ENCODE assay signal across 23 mouse cellular contexts in genomic region chr15:67226900-67227299, GRCm38 (mm10).
DNase-seq lines count a peak whose midpoint lies in the region; ATAC-seq and TF ChIP-seq lines count a peak whose summit lies in the region.
"Had no signal": no experiment of that assay in that cellular context is flagged by ENCODE, and none has a peak within 500 bp of the region (broad histone marks: within the 10 kb centered on the region; RNA-seq: fewer than 3 reads in every experiment).

No protein-coding gene starts in this region.

- no peak overlapping the region for H3K4me3 ChIP-seq in embryonic facial prominence, embryonic 14.5 days (ENCODE audit: low read depth, low read length)
- H3K4me3 ChIP-seq in embryonic facial prominence, embryonic 10.5 days: no peak overlapping the region
- H3K4me3 ChIP-seq in kidney, adult 2 months (ENCODE audit: insufficient read depth, low read depth, low read length): no peak overlapping the region
- H3K4me3 ChIP-seq in kidney, embryonic 15.5 days (replicated peaks): no peak overlapping the region
- H3K4me3 ChIP-seq in midbrain, embryonic 14.5 days (replicated peaks; ENCODE audit: low read depth, low read length): no peak overlapping the region
- no peak overlapping the region for H3K4me3 ChIP-seq in midbrain, embryonic 13.5 days (replicated peaks)
- no peak overlapping the region for H3K4me3 ChIP-seq in forebrain, postnatal 0 days (ENCODE audit: low read depth, low read length)
- H3K4me3 ChIP-seq: erythroblast, embryonic 14.5 days; heart, embryonic 10.5 days; hindbrain, embryonic 15.5 days; intestine, embryonic 15.5 days; limb, embryonic 10.5 days; liver, embryonic 15.5 days; stomach, embryonic 15.5 days had no signal

- H3K4me2 ChIP-seq in embryonic facial prominence, embryonic 14.5 days (ENCODE audit: low read depth, low read length): no peak overlapping the region
- no peak overlapping the region for H3K4me2 ChIP-seq in kidney, embryonic 15.5 days
- H3K4me2 ChIP-seq in midbrain, embryonic 14.5 days (ENCODE audit: low read length): no peak overlapping the region
- no peak overlapping the region for H3K4me2 ChIP-seq in midbrain, embryonic 13.5 days (replicated peaks)
- no peak overlapping the region for H3K4me2 ChIP-seq in forebrain, postnatal 0 days (ENCODE audit: low read depth)
- H3K4me2 ChIP-seq: hindbrain, embryonic 15.5 days; intestine, embryonic 15.5 days; liver, embryonic 15.5 days; midbrain, embryonic 11.5 days; stomach, embryonic 15.5 days had no signal

- no peaks in the 10 kb centered on the region; the same call in 1 of the 2 replicates for H3K4me1 ChIP-seq in embryonic facial prominence, embryonic 14.5 days (ENCODE audit: control insufficient read depth, insufficient read depth, low read length)
- peaks cover 5% of the 10 kb centered on the region; the same call in 1 of the 2 replicates for H3K4me1 ChIP-seq in embryonic facial prominence, embryonic 10.5 days
- H3K4me1 ChIP-seq in kidney, adult 2 months (ENCODE audit: control insufficient read depth, insufficient read depth, low read length): no peaks in the 10 kb centered on the region
- H3K4me1 ChIP-seq in kidney, embryonic 15.5 days: peaks cover 13% of the 10 kb centered on the region
- H3K4me1 ChIP-seq in midbrain, embryonic 14.5 days (ENCODE audit: control insufficient read depth, insufficient read depth, low read length): no peaks in the 10 kb centered on the region
- H3K4me1 ChIP-seq in midbrain, embryonic 13.5 days (replicated peaks): no peaks in the 10 kb centered on the region
- peaks cover 4% of the 10 kb centered on the region; the same call in 1 of the 2 replicates for H3K4me1 ChIP-seq in forebrain, postnatal 0 days (ENCODE audit: insufficient read depth)
- H3K4me1 ChIP-seq: hindbrain, embryonic 15.5 days; intestine, embryonic 15.5 days; liver, embryonic 15.5 days; stomach, embryonic 15.5 days had no signal

- no peak for DNase-seq in embryonic facial prominence, embryonic 14.5 days (ENCODE audit: low spot score)
- no peak for DNase-seq in embryonic facial prominence, embryonic 10.5 days (ENCODE audit: low spot score)
- DNase-seq in kidney, adult 2 months: peak; percentile 10
- DNase-seq in midbrain, embryonic 14.5 days: peak; percentile 13
- DNase-seq in forebrain, postnatal 0 days: peak; percentile 38
- no peak for DNase-seq in adrenal gland, postnatal 14 days
- DNase-seq: cerebellum, adult 18-20 months; heart, postnatal 4 days; liver; retina, postnatal 1 day; thymus, adult 18-20 months; thymus, postnatal 36 days had no signal

- no peaks in the 10 kb centered on the region for H3K9me3 ChIP-seq in embryonic facial prominence, embryonic 14.5 days (ENCODE audit: control insufficient read depth, low read length)
- H3K9me3 ChIP-seq in embryonic facial prominence, embryonic 10.5 days: no peaks in the 10 kb centered on the region
- no peaks in the 10 kb centered on the region for H3K9me3 ChIP-seq in kidney, embryonic 15.5 days (replicated peaks)
- H3K9me3 ChIP-seq in midbrain, embryonic 14.5 days (ENCODE audit: control insufficient read depth, low read length): no peaks in the 10 kb centered on the region
- H3K9me3 ChIP-seq in midbrain, embryonic 13.5 days: no peaks in the 10 kb centered on the region
- no peaks in the 10 kb centered on the region for H3K9me3 ChIP-seq in forebrain, postnatal 0 days (ENCODE audit: low read length)
- H3K9me3 ChIP-seq: heart, embryonic 10.5 days; hindbrain, embryonic 15.5 days; intestine, embryonic 15.5 days; limb, embryonic 10.5 days; liver, embryonic 15.5 days; stomach, embryonic 15.5 days had no signal

- H3K27me3 ChIP-seq in embryonic facial prominence, embryonic 14.5 days (replicated peaks; ENCODE audit: control insufficient read depth, insufficient read depth, low read length): no peaks in the 10 kb centered on the region
- H3K27me3 ChIP-seq in embryonic facial prominence, embryonic 10.5 days (replicated peaks; ENCODE audit: low read depth, poor library complexity, severe bottlenecking): no peaks in the 10 kb centered on the region
- no peaks in the 10 kb centered on the region for H3K27me3 ChIP-seq in kidney, adult 2 months (replicated peaks; ENCODE audit: control insufficient read depth, insufficient read depth, low read length)
- H3K27me3 ChIP-seq in kidney, embryonic 15.5 days: no peaks in the 10 kb centered on the region
- H3K27me3 ChIP-seq in midbrain, embryonic 14.5 days (ENCODE audit: control insufficient read depth, insufficient read depth, low read length): no peaks in the 10 kb centered on the region
- no peaks in the 10 kb centered on the region for H3K27me3 ChIP-seq in midbrain, embryonic 13.5 days
- H3K27me3 ChIP-seq in forebrain, postnatal 0 days (ENCODE audit: insufficient read depth, low read length): no peaks in the 10 kb centered on the region
- H3K27me3 ChIP-seq: hindbrain, embryonic 15.5 days; intestine, embryonic 15.5 days; liver, embryonic 15.5 days; stomach, embryonic 15.5 days had no signal

- H3K9ac ChIP-seq in embryonic facial prominence, embryonic 14.5 days (ENCODE audit: low read depth, low read length): no peak overlapping the region
- no peak overlapping the region for H3K9ac ChIP-seq in kidney, embryonic 15.5 days
- H3K9ac ChIP-seq in midbrain, embryonic 14.5 days (replicated peaks; ENCODE audit: low read length): no peak overlapping the region
- no peak overlapping the region for H3K9ac ChIP-seq in midbrain, embryonic 13.5 days (replicated peaks)
- no peak overlapping the region for H3K9ac ChIP-seq in forebrain, postnatal 0 days
- H3K9ac ChIP-seq: hindbrain, embryonic 15.5 days; intestine, embryonic 15.5 days; liver, embryonic 15.5 days; stomach, embryonic 15.5 days had no signal

- ATAC-seq in embryonic facial prominence, embryonic 14.5 days (ENCODE audit: low read depth): no peak
- no peak for ATAC-seq in kidney, embryonic 15.5 days (replicated peaks; ENCODE audit: low FRiP score)
- no peak for ATAC-seq in midbrain, embryonic 14.5 days (ENCODE audit: low FRiP score, low TSS enrichment)
- no peak for ATAC-seq in midbrain, embryonic 13.5 days
- ATAC-seq in forebrain, postnatal 0 days: peak; percentile 38
- ATAC-seq: CD4-positive, CD25-positive, alpha-beta regulatory T cell, adult 4 months; intestine, embryonic 15.5 days had no signal

- 0 out of 2 replicates have a peak overlapping the region, but pooled peaks have one; percentile 34 for H3K27ac ChIP-seq in embryonic facial prominence, embryonic 14.5 days (replicated peaks; ENCODE audit: low read depth, low read length)
- H3K27ac ChIP-seq in embryonic facial prominence, embryonic 10.5 days (replicated peaks): no peak overlapping the region
- H3K27ac ChIP-seq in kidney, adult 2 months (ENCODE audit: insufficient read depth, low read depth, low read length): no peak overlapping the region
- H3K27ac ChIP-seq in kidney, embryonic 15.5 days: no peak overlapping the region
- H3K27ac ChIP-seq in midbrain, embryonic 14.5 days (replicated peaks; ENCODE audit: low read depth, low read length): no peak overlapping the region
- H3K27ac ChIP-seq in midbrain, embryonic 13.5 days: no peak overlapping the region
- no peak overlapping the region for H3K27ac ChIP-seq in forebrain, postnatal 0 days (ENCODE audit: low read depth, low read length)
- H3K27ac ChIP-seq: hindbrain, embryonic 15.5 days; intestine, embryonic 15.5 days; liver, embryonic 15.5 days; stomach, embryonic 15.5 days had no signal

- WGBS in embryonic facial prominence, embryonic 14.5 days: 52% methylated on average over 9 of the region's 9 CpGs
- 83% methylated on average over 9 of the region's 9 CpGs for WGBS in embryonic facial prominence, embryonic 10.5 days
- 44% methylated on average over 9 of the region's 9 CpGs for WGBS in kidney, adult 2 months
- 69% methylated on average over 9 of the region's 9 CpGs for WGBS in kidney, embryonic 15.5 days
- WGBS in midbrain, embryonic 14.5 days: 87% methylated on average over 9 of the region's 9 CpGs
- 87% methylated on average over 9 of the region's 9 CpGs for WGBS in midbrain, embryonic 13.5 days
- 40% methylated on average over 9 of the region's 9 CpGs for WGBS in forebrain, postnatal 0 days

- TF ChIP-seq CTCF in kidney, adult 2 months (conservative IDR thresholded peaks at IDR 0.05; ENCODE audit: insufficient read depth, insufficient read length, low read depth, low read length): no peak
- no peak for TF ChIP-seq CTCF in forebrain, postnatal 0 days (IDR thresholded peaks at IDR 0.05; ENCODE audit: low read depth)

- TF ChIP-seq POLR2A in kidney, adult 2 months (IDR thresholded peaks at IDR 0.05; ENCODE audit: low read depth, low read length): no peak

- no peaks in the 10 kb centered on the region for H3K36me3 ChIP-seq in embryonic facial prominence, embryonic 14.5 days (ENCODE audit: control insufficient read depth, insufficient read depth, low read length)
- no peaks in the 10 kb centered on the region for H3K36me3 ChIP-seq in embryonic facial prominence, embryonic 10.5 days (replicated peaks)
- no peaks in the 10 kb centered on the region for H3K36me3 ChIP-seq in kidney, adult 2 months (ENCODE audit: control insufficient read depth, insufficient read depth, low read length)
- no peaks in the 10 kb centered on the region for H3K36me3 ChIP-seq in kidney, embryonic 15.5 days
- no peaks in the 10 kb centered on the region for H3K36me3 ChIP-seq in midbrain, embryonic 14.5 days (ENCODE audit: control insufficient read depth, insufficient read depth, low read length)
- no peaks in the 10 kb centered on the region for H3K36me3 ChIP-seq in midbrain, embryonic 13.5 days
- H3K36me3 ChIP-seq in forebrain, postnatal 0 days (ENCODE audit: insufficient read depth): no peaks in the 10 kb centered on the region
- H3K36me3 ChIP-seq: heart, embryonic 10.5 days; hindbrain, embryonic 15.5 days; intestine, embryonic 15.5 days; limb, embryonic 10.5 days; liver, embryonic 15.5 days; stomach, embryonic 15.5 days had no signal

Comparison
In these comparisons a context has a peak if more than half of its experiments do, and no peak if none do; other contexts are left out.
1. DNase-seq: peak in kidney, adult 2 months (single experiment), midbrain, embryonic 14.5 days (single experiment) and forebrain, postnatal 0 days (single experiment); none in embryonic facial prominence, embryonic 14.5 days (single experiment), embryonic facial prominence, embryonic 10.5 days (single experiment) and adrenal gland, postnatal 14 days (single experiment).